Mouse (Mus musculus) retina, embryonic 14.5 days (tissue): ENCODE measurements around the gene Ddx18.
A peak's percentile ranks its signal among the peaks of the same experiment; 100 is the strongest.

Source experiments
- DNase-seq: peaks from one replicate; pipeline ENCODE4 v3.0.0-alpha.2; 2015; ENCODE audit warnings: low spot score

Ddx18 gene

GRCm38 (mm10) chr1:121527600-121528398 lies 40.0 kb downstream of the Ddx18 start:
- DNase-seq: peak; percentile 13

DNA sequence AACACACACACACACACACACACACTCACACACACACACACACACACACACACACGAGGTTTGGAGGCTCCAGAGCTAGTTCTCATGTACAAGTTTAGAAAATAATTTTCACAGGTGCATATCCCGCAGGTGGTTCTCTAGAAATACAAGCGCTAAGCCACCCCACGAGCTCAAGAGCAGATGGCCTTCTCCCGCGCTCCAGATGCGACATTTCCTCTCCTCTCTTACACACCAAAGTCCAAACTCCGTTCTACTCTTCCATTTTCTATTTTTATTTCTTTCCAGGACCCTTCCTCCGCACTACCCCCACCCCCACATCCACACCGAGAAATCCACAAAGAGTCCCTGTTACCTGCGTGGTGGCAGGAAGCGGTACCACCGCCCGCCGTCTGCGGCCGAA lies 40.7 kb downstream of the Ddx18 start:
- no peak for DNase-seq

DNA sequence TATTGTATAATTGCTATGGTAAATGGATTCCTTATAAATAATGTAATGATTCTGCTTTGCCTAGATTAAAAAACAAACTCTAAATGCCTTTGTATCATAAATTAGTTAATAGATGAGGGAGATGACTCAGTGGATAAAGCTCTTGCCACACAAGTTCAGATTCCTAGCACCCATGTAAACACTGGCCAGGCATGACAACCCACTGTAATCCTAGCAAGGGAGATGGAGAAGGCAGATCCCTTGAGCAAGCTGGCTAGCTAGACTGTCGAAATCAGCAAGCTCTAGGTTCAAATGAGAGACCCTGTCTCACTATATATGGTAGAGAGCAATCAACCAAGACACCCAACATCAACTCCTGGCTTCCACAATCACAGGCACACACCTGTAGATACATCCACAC lies 49.2 kb downstream of the Ddx18 start:
- DNase-seq: no peak

- no peak for DNase-seq
Measured at GRCm38 (mm10) chr1:121511966-121512365, 55.8 kb downstream of the Ddx18 start.

- DNase-seq: no peak
Measured at GRCm38 (mm10) chr1:121511186-121511585, 56.6 kb downstream of the Ddx18 start.

DNA sequence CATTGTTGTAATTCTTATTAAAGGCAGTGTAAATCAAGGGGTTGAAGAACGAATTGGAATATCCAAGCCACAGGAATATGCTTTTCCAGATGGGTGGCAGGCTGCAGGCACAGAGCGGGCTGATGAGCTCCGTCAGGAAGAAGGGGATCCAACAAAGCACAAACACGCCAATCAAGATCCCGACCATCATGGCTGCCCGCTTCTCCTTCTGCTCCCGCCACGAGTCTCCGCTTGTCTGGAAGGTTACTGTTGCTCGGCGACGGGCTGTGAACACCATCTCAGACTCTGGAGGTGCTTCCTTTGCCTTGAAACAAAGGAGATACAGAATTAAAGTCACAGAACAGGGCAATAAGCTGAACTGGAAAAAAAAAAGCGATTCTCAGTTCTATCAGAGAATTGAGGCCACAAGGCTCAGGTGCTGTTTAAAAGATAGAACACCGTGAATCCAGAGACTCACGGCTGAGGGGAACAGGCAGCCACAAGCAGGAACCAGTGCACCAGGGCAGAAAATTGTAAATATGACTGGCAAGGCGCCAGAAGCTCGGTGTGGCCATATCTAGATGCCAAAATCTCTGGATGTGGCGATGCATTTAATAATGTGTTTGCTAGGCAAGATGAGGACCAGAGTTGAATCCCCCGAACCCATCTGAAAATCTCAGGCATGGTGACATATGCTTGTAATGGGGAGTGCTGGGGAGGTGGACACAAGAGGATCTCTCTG lies 57.2 kb downstream of the Ddx18 start:
- DNase-seq: no peak

DNA sequence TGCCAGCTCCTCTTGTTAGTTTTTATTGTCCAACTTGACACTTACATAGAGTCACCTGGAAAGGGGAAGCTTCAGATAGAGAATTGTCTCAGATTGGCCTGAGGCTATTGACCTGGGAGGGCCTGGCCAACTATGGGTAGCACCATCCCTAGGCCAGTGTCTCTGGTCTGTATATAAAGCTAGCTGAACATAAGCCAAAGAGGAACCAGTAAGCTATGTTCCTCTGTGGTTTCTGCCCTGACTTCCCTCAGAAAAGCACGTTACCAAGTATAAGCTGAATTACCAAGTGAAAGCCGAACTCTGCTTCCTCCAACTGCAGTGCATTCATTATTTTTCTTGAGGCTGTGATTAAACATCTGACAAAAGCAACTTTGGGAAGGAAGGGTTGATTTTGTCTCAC lies 59.1 kb downstream of the Ddx18 start:
- no peak for DNase-seq
